Mouse (Mus musculus): ENCODE measurements around the gene Slc4a1.

- TF ChIP-seq CTCF (IDR thresholded peaks at IDR 0.05; ENCODE audit: borderline replicate concordance, insufficient read depth, low read length), result no peak
- TF ChIP-seq POLR2A (IDR thresholded peaks at IDR 0.05; ENCODE audit: low read depth, low read length), result no peak
Measured at GRCm38 (mm10) chr11:102367504-102368280, 1.7 kb upstream of the Slc4a1 start.

Data from embryonic fibroblast, embryonic 13.5 days (primary cell).